Mouse (Mus musculus) CD4-positive, CD25-positive, alpha-beta regulatory T cell, adult 9 weeks (primary cell): ENCODE measurements around the gene Gm6880. TPM values are rescaled to one million over a fixed set of nuclear protein-coding genes. Genes with fewer than 3 reads are reported as not detected.

ENCODE experiments used
- polyA plus RNA-seq: library from polyadenylated mRNA; unstranded; fragments of 100-300 nt; shearing (Covaris generic); gene quantifications from one replicate; pipeline ENCODE4 v1.2.1, GENCODE M21; 2017

Gm6880 gene
- polyA plus RNA-seq: not detected

GRCm38 (mm10) chrX:74481349-74481885 lies at the start of gene Gm6880:
Gene Gm6880, minus strand, starts transcription at chrX:74481399.

Other genes starting within 250 kb of the Gm6880 start
- gene Flna, start 231.6 kb downstream of the Gm6880 start, polyA plus RNA-seq: 379 TPM
- 70.3 TPM for gene Emd, start 226.7 kb downstream of the Gm6880 start, polyA plus RNA-seq
- 91.2 TPM for gene Rpl10, start 210.6 kb downstream of the Gm6880 start, polyA plus RNA-seq
- gene Taz, start 199.5 kb downstream of the Gm6880 start, polyA plus RNA-seq: 187 TPM
- gene Dnase1l1, start 199.1 kb downstream of the Gm6880 start, polyA plus RNA-seq: 34.0 TPM
- 197 TPM for gene Atp6ap1, start 184.3 kb downstream of the Gm6880 start, polyA plus RNA-seq
- gene Gdi1, start 176.4 kb downstream of the Gm6880 start, polyA plus RNA-seq: 309 TPM
- gene Fam50a, start 168.4 kb downstream of the Gm6880 start, polyA plus RNA-seq: 31.0 TPM
- 5.7 TPM for gene Plxna3, start 152.3 kb downstream of the Gm6880 start, polyA plus RNA-seq
- gene Lage3, start 127.8 kb downstream of the Gm6880 start, polyA plus RNA-seq: 71.9 TPM
- 75.1 TPM for gene Ubl4a, start 108.2 kb downstream of the Gm6880 start, polyA plus RNA-seq
- 45.3 TPM for gene Slc10a3, start 108.0 kb downstream of the Gm6880 start, polyA plus RNA-seq
- gene Fam3a, start 88.1 kb downstream of the Gm6880 start, polyA plus RNA-seq: 44.4 TPM
- 57.9 TPM for gene Ikbkg, start 88.1 kb downstream of the Gm6880 start, polyA plus RNA-seq
- gene G6pdx, start 52.2 kb downstream of the Gm6880 start, polyA plus RNA-seq: 64.6 TPM
- gene Olfr1326-ps1, start 93.5 kb upstream of the Gm6880 start, polyA plus RNA-seq: not detected
- not detected for gene Olfr1325, start 111.3 kb upstream of the Gm6880 start, polyA plus RNA-seq
- gene Gm5640, start 164.2 kb upstream of the Gm6880 start, polyA plus RNA-seq: not detected